Mouse (Mus musculus): ENCODE measurements around the gene Cbr3. TPM values are rescaled to one million over a fixed set of nuclear protein-coding genes. Genes with fewer than 3 reads are reported as not detected.
"Not testable (repeated sequence)": the region's sequence is repeated elsewhere in the genome, so short reads cannot be mapped to it uniquely, and the experiment has no call there.

Cbr3 gene
- polyA plus RNA-seq, 1 experiment from 2014 or later: 0.72 TPM

DNA sequence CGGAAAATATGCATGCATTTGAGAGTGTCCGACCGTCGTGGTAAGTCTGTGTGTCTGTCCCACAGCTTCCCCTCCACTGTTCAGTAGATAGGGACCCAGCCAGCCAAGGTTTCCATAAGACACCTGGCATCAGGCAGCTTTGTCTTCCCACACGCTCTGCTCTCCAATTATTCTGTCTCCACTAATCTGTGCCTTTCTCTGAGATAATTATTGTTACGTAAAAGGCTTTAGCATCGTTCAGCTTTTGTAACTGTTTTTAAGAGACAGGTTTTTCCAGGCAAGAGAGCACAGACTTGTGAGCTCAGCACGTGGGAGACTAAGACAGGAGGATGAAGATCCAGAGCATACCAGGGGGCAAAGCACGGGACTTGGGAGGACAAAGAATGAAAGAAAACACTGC, 3.9 kb upstream of the Cbr3 start:
- Histone ChIP-seq H3K9ac (ENCODE audit: low read length) (no peak overlapping the region), H3K4me3 (ENCODE audit: low read depth, low read length) (no peak overlapping the region), H3K27me3 (ENCODE audit: control insufficient read depth, insufficient read depth, low read length) (peaks cover 27% of the 10 kb centered on the region), H3K9me3 (ENCODE audit: control insufficient read depth, low read length) (no peaks in the 10 kb centered on the region), H3K36me3 (ENCODE audit: control insufficient read depth, insufficient read depth, low read length) (no peaks in the 10 kb centered on the region), H3K4me1 (ENCODE audit: control insufficient read depth, insufficient read depth, low read length) (peaks cover 11% of the 10 kb centered on the region), H3K27ac (ENCODE audit: low read depth, low read length) (no peak overlapping the region), H3K4me2 (no peak overlapping the region)
- 54% methylated on average over 9 of the region's 9 CpGs for WGBS
- DNase-seq (ENCODE audit: low spot score, missing footprints): no peak
- no peak for ATAC-seq (ENCODE audit: low FRiP score)

DNA sequence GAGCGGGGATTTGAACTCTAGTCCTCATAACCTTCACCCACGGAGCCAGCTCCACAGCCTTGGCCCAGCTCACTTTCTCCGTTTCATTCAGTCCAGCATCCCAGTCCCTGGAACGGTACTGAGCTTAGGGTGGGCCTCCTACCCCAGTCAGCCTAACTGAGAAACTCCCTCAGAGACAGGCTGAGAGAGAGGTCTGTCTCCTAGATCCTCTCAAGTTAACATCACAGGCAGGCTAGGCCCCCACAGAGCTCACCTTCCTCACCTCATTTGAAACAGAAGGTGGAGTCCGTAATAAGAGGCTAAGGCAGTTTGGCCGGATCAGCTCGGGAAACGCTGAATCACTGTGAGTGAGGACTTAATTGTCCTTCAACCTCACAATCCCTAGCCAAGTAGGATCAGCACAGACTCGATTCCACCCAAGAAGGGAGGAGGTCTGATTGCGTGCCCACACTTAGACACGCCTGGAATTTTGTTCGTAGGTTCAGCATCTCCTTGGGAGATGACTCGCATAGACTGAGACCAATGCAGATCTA, 793 bp upstream of the Cbr3 start:
- peak; percentile 83 for DNase-seq (ENCODE audit: low spot score, missing footprints)
- Histone ChIP-seq H3K4me2 (peak overlapping the region; percentile 65; the same call in 1 of the 2 replicates), H3K27me3 (ENCODE audit: control insufficient read depth, insufficient read depth, low read length) (peaks cover 41% of the 10 kb centered on the region), H3K4me1 (ENCODE audit: control insufficient read depth, insufficient read depth, low read length) (peaks cover 11% of the 10 kb centered on the region), H3K36me3 (ENCODE audit: control insufficient read depth, insufficient read depth, low read length) (no peaks in the 10 kb centered on the region), H3K4me3 (ENCODE audit: low read depth, low read length) (peak overlapping the region; percentile 37; the same call in 1 of the 2 replicates), H3K9ac (ENCODE audit: low read length) (no peak overlapping the region), H3K9me3 (ENCODE audit: control insufficient read depth, low read length) (no peaks in the 10 kb centered on the region), H3K27ac (ENCODE audit: low read depth, low read length) (no peak overlapping the region)
- ATAC-seq (ENCODE audit: low FRiP score): no peak
- 21% methylated on average over 13 of the region's 13 CpGs for WGBS

DNA sequence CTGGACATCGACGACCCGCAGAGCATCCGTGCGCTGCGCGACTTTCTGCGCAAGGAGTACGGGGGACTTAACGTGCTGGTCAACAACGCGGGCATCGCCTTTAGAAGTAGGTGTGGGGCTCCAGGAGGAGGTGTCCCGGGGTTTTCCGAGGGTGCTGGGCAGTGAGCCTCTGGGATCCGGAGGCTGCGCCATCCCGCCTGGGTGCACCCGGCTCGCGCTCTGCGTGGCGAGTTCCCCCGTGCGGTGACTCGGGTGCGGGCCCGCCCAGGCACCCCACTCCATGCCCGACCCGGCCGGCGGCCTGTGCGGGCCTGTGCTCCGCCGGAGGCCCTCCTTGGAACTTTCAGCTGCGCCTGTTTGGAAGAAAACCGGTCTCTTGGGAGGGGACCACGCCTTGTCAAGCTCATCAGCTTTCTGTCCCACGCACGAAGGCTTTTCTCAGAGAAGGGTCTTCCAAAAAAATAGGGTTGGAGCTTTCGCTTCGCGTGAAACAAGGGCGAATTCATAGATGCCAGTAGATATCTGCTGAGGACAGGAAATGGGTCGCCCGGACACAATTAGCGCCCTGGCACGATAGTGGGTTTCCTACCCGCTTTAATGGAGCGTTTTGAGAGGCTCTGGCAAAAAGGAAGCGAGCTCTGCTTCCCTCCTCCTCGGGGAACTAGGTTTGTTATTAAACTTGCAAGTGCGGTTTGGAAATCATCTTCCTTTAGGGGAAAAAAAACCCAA, 657 bp downstream of the Cbr3 start:
- peak; percentile 40; the same call in 1 of the 2 replicates for ATAC-seq (ENCODE audit: low FRiP score)

DNA sequence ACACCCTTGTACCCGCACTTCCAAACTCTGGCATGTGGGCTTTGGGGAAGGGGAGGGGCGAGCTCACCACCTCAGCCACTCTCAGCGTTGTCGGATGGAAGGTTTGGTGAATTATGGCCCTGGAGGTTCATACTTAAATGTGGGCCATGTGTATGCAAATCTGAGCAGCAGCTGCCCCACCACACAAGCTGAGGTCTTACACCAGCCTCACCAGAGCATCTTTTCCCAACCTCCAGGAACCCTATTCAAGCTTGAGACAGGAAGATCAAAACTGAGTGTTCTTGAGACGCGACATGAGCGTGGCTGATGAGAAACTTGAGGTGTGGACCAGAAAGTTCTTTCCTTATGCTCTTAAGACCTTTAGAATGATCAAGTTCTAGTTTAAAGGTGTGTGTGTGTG, 1.4 kb downstream of the Cbr3 start:
- DNase-seq (ENCODE audit: low spot score, missing footprints) (peak; percentile 89), ATAC-seq (ENCODE audit: low FRiP score) (no peak)
- Histone ChIP-seq H3K4me3 (ENCODE audit: low read depth, low read length) (no peak overlapping the region), H3K4me1 (ENCODE audit: control insufficient read depth, insufficient read depth, low read length) (peaks cover 11% of the 10 kb centered on the region), H3K36me3 (ENCODE audit: control insufficient read depth, insufficient read depth, low read length) (no peaks in the 10 kb centered on the region), H3K9ac (ENCODE audit: low read length) (no peak overlapping the region), H3K9me3 (ENCODE audit: control insufficient read depth, low read length) (no peaks in the 10 kb centered on the region), H3K27me3 (ENCODE audit: control insufficient read depth, insufficient read depth, low read length) (peaks cover 41% of the 10 kb centered on the region), H3K4me2 (no peak overlapping the region), H3K27ac (ENCODE audit: low read depth, low read length) (no peak overlapping the region)
- WGBS: 33% methylated on average over 7 of the region's 7 CpGs

More for the DNA sequence above, 657 bp downstream of the Cbr3 start:
- peak overlapping the region; percentile 40 for H3K9ac ChIP-seq (ENCODE audit: low read length)
- DNase-seq (ENCODE audit: low spot score, missing footprints): peak; percentile 90
- peaks cover 41% of the 10 kb centered on the region for H3K27me3 ChIP-seq (ENCODE audit: control insufficient read depth, insufficient read depth, low read length)
- peak overlapping the region; percentile 37 for H3K4me3 ChIP-seq (ENCODE audit: low read depth, low read length)
- peaks cover 11% of the 10 kb centered on the region for H3K4me1 ChIP-seq (ENCODE audit: control insufficient read depth, insufficient read depth, low read length)
- no peak overlapping the region for H3K27ac ChIP-seq (ENCODE audit: low read depth, low read length)
- under 1% methylated on average over 47 of the region's 53 CpGs for WGBS
- H3K9me3 ChIP-seq (ENCODE audit: control insufficient read depth, low read length): no peaks in the 10 kb centered on the region
- peak overlapping the region; percentile 65 for H3K4me2 ChIP-seq
- H3K36me3 ChIP-seq (ENCODE audit: control insufficient read depth, insufficient read depth, low read length): no peaks in the 10 kb centered on the region

DNA sequence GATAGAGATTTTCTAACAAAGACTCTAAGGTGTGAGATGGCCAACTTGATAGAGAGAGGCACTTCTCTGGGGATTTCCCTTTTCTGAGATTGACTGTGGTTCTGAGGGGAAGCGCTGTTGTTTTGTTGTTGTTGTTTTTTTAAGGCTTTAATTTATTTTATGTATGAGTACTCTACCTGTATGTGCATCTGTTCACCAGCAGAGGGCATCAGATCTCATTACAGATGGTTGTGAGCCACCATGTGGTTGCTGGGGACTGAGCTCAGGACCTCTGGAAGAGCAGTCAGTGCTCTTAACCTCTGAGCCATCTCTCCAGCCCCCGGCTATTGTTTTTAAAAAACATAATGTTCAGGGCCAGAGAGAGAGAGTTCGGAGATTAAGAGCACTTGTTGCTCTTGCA, 2.8 kb downstream of the Cbr3 start:
- not testable (repeated sequence) for ATAC-seq (ENCODE audit: low FRiP score); H3K4me3 ChIP-seq (ENCODE audit: low read depth, low read length); H3K9ac ChIP-seq (ENCODE audit: low read length); H3K9me3 ChIP-seq (ENCODE audit: control insufficient read depth, low read length); H3K4me2 ChIP-seq; H3K36me3 ChIP-seq (ENCODE audit: control insufficient read depth, insufficient read depth, low read length); DNase-seq (ENCODE audit: low spot score, missing footprints); H3K27ac ChIP-seq (ENCODE audit: low read depth, low read length)
- H3K27me3 ChIP-seq (ENCODE audit: control insufficient read depth, insufficient read depth, low read length): peaks cover 41% of the 10 kb centered on the region
- peaks cover 11% of the 10 kb centered on the region for H3K4me1 ChIP-seq (ENCODE audit: control insufficient read depth, insufficient read depth, low read length)
- WGBS: 96% methylated on average over 3 of the region's 3 CpGs

DNA sequence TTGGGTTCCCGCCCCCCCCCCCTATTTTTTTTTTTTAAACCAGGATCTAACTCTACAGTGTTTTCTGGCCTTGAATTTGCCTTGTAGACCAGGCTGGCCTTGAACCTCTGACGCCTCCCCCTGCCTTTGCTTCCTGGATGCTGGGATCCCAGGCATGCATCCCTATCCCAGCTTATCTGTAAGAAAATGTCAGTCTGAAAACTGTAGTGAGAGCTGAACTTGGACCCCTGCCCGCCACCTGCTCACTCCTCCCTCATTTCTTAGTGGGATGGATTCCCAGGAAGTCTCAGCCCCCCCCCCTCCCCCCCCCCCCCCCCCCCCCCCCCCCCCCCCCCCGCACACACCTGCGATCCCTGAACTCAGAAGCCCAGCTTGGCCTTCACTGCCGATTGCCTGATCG, 3.4 kb downstream of the Cbr3 start:
- Histone ChIP-seq H3K4me3 (ENCODE audit: low read depth, low read length) (no peak overlapping the region), H3K4me1 (ENCODE audit: control insufficient read depth, insufficient read depth, low read length) (peaks cover 11% of the 10 kb centered on the region), H3K27me3 (ENCODE audit: control insufficient read depth, insufficient read depth, low read length) (peaks cover 41% of the 10 kb centered on the region), H3K4me2 (no peak overlapping the region), H3K27ac (ENCODE audit: low read depth, low read length) (no peak overlapping the region), H3K9ac (ENCODE audit: low read length) (no peak overlapping the region), H3K36me3 (ENCODE audit: control insufficient read depth, insufficient read depth, low read length) (no peaks in the 10 kb centered on the region), H3K9me3 (ENCODE audit: control insufficient read depth, low read length) (no peaks in the 10 kb centered on the region)
- 74% methylated on average over 5 of the region's 7 CpGs for WGBS
- ATAC-seq (ENCODE audit: low FRiP score): no peak
- DNase-seq (ENCODE audit: low spot score, missing footprints): no peak

DNA sequence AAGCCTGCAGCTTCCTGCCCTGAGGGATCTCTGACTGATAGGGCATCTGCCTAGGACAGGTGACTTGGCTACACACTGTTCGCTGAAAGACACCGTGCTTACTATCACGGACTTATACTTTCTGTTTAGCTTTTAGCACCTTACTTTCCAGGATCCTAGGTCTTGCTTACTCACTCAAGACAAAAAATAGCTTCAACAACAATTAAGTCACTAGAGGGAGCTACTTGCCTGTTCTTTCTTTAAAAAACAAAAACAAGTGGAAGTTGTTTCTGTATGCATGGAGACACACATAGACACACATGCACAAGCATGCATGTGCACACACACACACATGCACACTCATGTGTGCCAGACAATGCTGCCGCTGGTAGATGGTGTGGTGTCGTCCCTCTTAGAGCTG, 3.9 kb downstream of the Cbr3 start:
- 41% methylated on average over 5 of the region's 5 CpGs for WGBS
- H3K27ac ChIP-seq (ENCODE audit: low read depth, low read length): no peak overlapping the region
- H3K4me3 ChIP-seq (ENCODE audit: low read depth, low read length): no peak overlapping the region
- ATAC-seq (ENCODE audit: low FRiP score): no peak
- no peak for DNase-seq (ENCODE audit: low spot score, missing footprints)
- H3K9ac ChIP-seq (ENCODE audit: low read length): no peak overlapping the region
- no peak overlapping the region for H3K4me2 ChIP-seq
- H3K36me3 ChIP-seq (ENCODE audit: control insufficient read depth, insufficient read depth, low read length): no peaks in the 10 kb centered on the region
- peaks cover 36% of the 10 kb centered on the region for H3K27me3 ChIP-seq (ENCODE audit: control insufficient read depth, insufficient read depth, low read length)
- H3K4me1 ChIP-seq (ENCODE audit: control insufficient read depth, insufficient read depth, low read length): peaks cover 11% of the 10 kb centered on the region
- H3K9me3 ChIP-seq (ENCODE audit: control insufficient read depth, low read length): no peaks in the 10 kb centered on the region

DNA sequence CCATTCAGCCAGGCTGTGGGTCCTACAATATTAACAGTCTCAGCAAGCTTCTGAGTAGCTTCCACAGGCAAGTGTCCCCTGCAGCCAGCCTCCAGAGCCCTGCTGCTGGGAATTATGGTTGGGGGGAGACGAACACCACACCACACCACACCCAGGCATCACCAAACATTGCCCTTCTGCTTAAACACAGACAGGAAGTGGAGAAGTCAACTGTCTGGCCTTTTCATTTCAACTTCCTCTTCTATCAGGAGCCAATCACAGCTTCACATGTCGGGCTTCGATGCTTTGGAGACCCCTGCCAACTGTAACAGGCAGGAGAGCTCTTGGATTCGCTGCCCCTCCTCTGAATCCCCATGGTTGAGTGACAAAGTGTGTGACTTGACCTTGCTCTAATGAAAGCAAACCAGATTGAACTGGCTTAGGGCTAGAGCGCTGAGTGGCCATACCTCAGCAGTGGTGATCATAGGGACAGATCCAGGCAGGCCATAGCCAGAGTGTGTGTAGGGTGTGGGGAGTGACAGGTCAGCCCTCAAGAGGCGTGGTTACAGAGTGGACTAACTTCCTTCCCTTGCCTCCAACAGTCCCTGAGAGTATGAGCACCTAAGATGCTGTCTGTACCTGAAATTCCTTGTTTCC, 8.3 kb downstream of the Cbr3 start:
- Histone ChIP-seq H3K4me2 (no peak overlapping the region), H3K9ac (ENCODE audit: low read length) (no peak overlapping the region), H3K27me3 (ENCODE audit: control insufficient read depth, insufficient read depth, low read length) (no peaks in the 10 kb centered on the region), H3K4me1 (ENCODE audit: control insufficient read depth, insufficient read depth, low read length) (no peaks in the 10 kb centered on the region), H3K27ac (ENCODE audit: low read depth, low read length) (no peak overlapping the region), H3K9me3 (ENCODE audit: control insufficient read depth, low read length) (no peaks in the 10 kb centered on the region), H3K36me3 (ENCODE audit: control insufficient read depth, insufficient read depth, low read length) (no peaks in the 10 kb centered on the region), H3K4me3 (ENCODE audit: low read depth, low read length) (no peak overlapping the region)
- ATAC-seq (ENCODE audit: low FRiP score) (no peak), DNase-seq (ENCODE audit: low spot score, missing footprints) (no peak)
- WGBS: 79% methylated on average over 6 of the region's 6 CpGs

DNA sequence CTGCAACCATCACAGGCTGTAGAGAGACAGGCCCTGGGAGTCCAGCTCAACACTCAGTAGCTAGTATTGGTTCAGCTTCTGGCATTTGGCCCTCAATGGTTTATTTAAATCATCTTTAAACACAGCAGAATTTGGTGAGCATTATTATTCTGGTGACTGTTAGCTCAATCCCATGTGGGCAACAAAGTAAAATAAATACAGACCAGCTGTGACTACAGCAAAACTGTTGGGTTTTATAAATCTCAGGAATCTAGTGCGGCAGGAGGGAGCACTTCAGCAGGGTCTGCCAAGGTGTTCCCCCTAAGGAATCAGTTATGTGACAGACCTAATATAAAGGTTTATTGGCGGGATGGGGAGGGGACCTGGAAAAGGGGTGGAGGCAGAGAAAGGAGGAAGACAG, 9.7 kb downstream of the Cbr3 start:
- Histone ChIP-seq H3K27me3 (ENCODE audit: control insufficient read depth, insufficient read depth, low read length) (no peaks in the 10 kb centered on the region), H3K9ac (ENCODE audit: low read length) (no peak overlapping the region), H3K9me3 (ENCODE audit: control insufficient read depth, low read length) (no peaks in the 10 kb centered on the region), H3K27ac (ENCODE audit: low read depth, low read length) (no peak overlapping the region), H3K4me1 (ENCODE audit: control insufficient read depth, insufficient read depth, low read length) (no peaks in the 10 kb centered on the region), H3K36me3 (ENCODE audit: control insufficient read depth, insufficient read depth, low read length) (no peaks in the 10 kb centered on the region), H3K4me3 (ENCODE audit: low read depth, low read length) (no peak overlapping the region), H3K4me2 (no peak overlapping the region)
- peak; percentile 41 for DNase-seq (ENCODE audit: low spot score, missing footprints)
- no peak for ATAC-seq (ENCODE audit: low FRiP score)
- 75% methylated on average over 2 of the region's 2 CpGs for WGBS

All from midbrain, embryonic 11.5 days (tissue).